Mouse (Mus musculus) heart, adult 9 months (tissue): ENCODE data around the gene Macrod1.
A peak's percentile ranks its signal among the peaks of the same experiment; 100 is the strongest.
"Not testable (repeated sequence)": the region's sequence is repeated elsewhere in the genome, so short reads cannot be mapped to it uniquely, and the experiment has no call there.

Experiments
- DNase-seq, 2 experiments: peaks; one replicate each; pipeline ENCODE4 v3.0.0; 2022; ENCODE audit warnings: low spot score in 2 of 2

Gene Macrod1

GRCm38 (mm10) chr19:7057126-7057721 is 614 bp downstream of the Macrod1 start:
- DNase-seq: no peak

DNA sequence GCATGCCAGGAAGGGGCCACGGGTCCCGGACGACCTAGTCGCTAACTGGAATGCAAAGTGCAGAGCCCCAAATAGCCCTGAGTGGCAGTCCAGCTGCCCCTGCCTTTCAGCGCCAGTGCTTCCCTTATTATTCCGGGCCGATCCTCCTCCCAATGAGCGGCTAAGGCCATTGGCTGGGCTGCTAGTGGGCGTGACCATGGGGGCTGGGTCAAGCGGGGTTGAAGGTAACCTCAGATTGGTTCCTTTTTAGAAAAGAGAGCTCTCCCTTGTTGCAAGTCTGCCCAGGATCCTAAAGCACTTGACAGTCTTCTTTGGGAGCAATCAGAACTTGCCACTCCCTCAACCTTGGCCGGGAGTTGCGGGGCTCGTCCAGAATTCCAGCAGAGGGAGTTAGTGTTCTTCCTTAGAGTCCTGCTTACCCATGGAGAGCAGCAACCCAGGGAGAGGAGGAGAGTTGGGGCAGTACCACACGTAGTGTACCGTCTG is 1.2 kb downstream of the Macrod1 start:
- peak; percentile 90 to 93 for DNase-seq

DNA sequence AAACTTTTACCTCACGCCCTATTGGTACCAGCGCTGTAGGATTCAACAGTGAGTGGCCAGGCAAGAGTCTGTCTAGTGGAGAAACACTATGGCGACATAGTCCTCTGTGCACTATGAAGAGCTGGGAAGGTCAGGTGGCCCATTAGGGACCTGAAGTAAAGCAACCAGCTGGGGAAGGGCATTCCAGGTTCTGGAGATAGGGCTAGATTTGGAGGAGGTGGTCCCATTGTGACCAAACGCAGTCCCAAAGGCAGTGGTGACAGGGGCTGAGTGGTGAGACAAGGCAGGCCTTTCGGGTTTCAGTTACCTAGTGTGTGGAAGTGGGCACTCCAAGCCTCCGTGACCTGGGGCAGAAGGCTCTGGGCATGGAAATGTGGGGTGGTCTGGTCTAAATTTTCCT is 1.9 kb downstream of the Macrod1 start:
- DNase-seq: no peak

- no peak for DNase-seq
These were observed 5.5 kb downstream of the Macrod1 start for GRCm38 (mm10) chr19:7062110-7062509.

DNA sequence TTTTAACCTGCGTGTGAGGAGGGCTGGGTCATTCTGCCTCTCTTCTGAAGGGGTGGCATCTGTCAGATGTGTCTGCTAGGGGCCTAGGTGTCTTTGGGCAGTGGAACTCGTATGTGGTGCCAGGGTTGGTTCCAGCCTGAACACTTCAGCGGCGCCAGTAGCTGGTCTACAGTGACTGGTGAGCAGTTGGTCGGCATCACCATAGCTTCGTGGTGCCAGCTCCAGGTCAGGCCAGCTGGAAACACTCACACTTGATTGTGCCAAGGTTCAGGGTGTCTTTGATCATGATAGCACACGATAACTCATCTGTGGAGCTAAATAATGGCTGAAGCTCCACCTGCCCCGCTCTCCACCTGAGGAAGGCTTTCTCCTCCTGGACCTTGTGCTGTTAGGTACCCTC is 6.3 kb downstream of the Macrod1 start:
- DNase-seq: no peak

GRCm38 (mm10) chr19:7064571-7064970 is 8.0 kb downstream of the Macrod1 start:
- peak; percentile 48 to 67 for DNase-seq

DNA sequence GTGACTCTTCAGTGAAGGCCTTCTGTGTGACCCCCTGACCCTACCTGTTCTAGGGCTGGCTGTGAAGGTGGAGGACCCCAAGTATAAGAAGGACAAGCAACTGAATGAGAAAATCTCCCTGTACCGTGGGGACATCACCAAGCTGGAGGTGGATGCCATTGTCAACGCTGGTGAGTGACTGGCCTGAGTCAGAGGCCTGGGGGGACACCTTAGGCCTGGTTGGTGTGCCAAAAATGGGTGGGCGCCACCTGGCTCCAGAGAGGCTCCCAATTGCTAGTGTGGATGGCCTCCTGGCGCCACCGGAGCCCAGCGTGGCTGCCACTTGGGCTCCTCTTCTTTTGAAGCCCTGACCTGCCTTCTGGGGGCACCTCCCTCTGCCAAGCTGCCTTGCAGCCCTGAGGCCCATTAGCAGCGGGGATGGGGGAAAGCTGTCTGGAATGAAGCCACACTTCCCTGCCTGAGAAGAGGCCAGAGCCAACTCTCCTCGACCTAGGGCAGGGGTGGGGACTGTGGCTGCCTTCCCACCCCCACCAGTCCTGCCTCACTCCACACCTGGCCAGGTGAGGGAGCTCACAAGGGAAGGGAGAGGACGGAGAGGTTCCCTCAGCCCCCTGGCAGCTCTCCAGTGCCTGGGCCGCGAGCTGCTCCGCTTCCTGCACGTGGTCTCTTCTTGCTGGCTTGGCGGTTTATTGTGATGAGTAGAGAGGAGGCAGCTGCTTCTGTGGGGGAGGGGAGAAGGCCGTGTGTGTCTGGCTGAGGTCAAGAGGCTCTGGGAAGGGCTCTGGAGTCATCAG is 9.6 kb downstream of the Macrod1 start:
- DNase-seq: peak in 1 of 2 experiments; percentile 30

GRCm38 (mm10) chr19:7066828-7067342 is 10.3 kb downstream of the Macrod1 start:
- DNase-seq: no peak

GRCm38 (mm10) chr19:7067344-7068050 is 10.9 kb downstream of the Macrod1 start:
- DNase-seq: no peak

DNA sequence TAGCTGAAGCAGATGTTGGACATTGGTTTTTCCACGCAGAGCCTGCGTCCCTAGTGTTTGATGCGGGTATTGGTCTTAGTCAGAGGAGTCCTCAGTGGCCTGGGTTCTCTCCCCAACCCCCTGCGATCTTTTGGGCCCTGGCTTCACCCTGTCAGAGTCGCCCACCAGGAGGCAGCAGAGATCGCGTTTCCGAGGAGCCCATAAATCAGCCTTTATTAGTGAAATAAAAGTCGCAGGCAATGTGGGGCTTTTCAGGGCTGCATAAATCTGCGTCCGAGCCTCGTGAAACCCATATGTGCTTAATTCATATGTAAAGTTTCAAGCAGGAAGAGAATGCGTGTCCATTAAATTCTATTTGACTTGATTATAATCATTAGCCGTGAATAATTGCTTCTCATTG is 11.5 kb downstream of the Macrod1 start:
- DNase-seq: peak; percentile 20 to 58

DNA sequence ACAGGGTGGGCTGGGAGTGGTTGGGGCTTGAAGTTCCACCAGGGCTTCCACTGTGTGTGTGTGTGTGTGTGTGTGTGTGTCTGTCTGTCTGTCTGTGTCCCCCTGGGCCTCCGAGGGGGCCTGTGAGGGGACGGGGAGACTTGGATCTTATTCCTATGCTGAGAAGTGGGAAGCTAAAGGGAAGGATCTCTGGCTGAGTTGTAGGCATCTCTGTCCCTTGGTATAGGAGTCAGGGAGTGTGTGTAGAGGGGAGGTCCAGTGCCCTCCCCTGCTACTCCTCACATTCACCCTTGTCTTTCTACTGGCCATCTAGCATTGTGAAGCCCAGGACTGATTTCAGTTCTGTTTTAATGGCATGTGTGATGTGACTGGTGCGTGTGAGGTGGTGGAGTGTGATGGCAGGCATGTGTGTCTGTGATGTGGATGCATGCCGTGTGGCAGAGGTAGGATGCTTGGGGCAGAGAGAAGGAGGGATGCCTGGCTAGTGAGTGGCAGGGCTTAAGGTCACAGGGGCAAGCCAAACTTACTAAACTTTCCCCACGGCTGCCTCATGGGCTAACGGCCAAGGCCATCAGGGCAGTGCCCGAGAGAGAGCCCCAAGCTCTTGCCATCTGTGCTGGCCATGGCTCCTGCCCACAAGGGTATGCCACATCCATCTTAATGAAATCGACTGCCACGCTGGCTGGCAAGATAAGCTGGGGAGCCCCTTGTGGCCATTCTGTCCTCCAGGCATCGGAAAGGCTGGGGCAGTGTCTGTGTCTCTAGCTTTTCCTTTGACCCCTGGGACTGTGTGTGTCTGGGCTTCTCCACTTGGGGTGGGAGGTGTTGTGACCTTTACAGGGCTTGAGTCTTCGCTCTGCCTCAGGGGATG is 12.3 kb downstream of the Macrod1 start:
- no peak for DNase-seq

DNA sequence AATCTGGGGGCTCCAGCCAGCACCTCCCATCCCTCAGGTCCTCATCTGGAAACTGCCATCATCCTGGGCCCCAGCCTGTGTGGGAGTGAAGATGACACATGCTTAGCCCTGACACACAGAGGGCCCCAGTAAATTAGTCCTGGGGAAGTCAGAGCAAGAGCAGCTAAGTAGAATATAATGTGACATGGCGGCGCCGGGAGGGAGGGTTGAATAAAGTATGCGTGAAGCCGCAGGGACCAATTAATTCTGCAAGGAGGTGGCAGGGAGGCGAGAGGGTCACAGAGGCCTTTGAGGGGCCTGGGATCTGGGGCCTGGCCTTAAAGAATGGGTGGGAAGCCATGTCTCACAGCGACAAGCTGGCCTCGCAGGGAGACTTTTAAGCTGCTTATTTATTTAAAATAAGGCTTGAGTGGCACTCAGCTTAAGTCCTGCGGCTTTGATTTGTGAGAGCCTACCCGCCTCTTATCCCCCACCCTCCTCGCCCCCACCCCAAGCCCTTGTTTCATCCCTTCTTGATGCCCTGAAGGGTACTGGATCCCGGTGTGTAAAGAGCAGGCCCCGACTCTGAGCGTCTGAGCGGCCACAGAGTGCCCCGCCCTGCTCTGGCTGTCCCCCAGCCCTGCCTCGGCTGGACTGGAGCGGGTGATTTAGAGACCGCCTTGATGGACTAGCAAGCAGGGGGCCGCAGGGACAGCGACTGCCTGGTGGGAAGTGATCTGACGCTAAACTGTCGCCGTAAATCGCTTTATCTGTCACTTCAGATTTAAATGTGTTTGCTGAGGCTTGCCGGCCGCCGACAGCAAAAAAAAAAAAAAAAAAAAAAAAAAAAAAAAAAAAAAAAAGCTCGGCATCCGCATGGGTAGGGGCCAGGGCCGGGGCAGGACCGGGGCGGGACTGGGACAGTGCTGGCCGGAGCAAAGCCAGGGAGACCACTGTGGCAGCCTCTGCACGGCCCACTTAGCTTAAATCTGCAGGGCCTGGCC is 13.5 kb downstream of the Macrod1 start:
- no peak for DNase-seq

GRCm38 (mm10) chr19:7070775-7071174 is 14.2 kb downstream of the Macrod1 start:
- DNase-seq: no peak

DNA sequence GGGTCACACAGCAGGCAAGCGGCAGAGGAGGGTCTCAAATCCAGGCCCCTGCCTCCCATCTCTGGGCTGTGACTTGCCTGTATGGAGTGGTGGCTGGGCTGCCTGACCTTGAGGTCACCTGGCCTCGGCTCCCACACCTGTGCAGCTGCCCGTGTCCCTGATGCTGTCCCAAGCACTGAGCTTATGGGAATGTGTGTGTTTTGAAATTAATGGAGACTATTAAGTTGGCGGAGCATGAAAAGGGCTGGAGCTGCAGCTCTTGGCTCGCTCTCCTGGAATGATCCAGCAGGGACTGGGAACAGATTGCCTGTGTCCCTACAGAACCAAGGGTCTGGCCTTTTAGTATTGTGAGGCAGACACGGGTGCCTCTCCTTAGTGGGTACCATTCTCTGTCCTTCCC is 15.6 kb downstream of the Macrod1 start:
- no peak for DNase-seq

- no peak for DNase-seq
These were observed 17.6 kb downstream of the Macrod1 start for GRCm38 (mm10) chr19:7073997-7074781.

GRCm38 (mm10) chr19:7075336-7075735 is 18.7 kb downstream of the Macrod1 start:
- not testable (repeated sequence) for DNase-seq

DNA sequence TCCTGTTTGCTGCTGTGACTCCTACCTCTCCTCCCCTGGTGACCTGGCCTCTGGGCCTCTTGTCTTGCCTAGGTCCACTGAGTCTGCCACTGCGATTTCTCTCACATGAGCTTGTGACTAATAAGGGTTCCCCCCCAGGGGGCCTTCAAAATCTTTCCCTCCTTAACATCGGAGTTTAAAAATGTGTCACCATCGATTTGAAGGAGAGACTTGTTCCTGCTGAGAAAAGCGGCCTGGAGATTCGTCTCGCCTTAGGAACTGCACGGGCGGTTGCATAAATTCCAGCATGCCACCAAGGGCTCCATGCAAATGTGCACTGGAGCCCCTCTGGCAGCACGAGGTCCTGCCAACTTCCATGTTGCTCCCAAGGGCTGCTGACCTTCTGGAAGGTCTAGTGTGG is 21.1 kb downstream of the Macrod1 start:
- DNase-seq: no peak

DNA sequence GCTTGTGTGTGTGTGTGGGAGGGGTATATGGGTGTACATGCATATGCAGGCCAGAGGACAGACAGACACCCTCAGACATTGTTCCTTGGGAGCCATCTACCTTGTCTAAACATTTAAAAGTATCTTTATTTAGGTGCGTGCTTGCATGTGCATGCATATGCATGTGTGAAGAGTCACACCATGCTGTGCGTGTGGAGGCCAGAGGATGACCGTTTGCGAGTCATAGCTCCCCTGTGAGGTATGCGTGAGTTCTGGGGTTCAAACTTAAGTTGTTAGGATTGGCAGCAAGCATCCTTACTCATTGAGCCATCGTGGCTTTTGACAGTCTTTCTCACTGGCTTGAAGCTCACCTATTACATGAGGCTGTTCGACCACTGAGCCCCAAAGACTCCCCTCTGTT is 21.7 kb downstream of the Macrod1 start:
- DNase-seq: no peak

DNA sequence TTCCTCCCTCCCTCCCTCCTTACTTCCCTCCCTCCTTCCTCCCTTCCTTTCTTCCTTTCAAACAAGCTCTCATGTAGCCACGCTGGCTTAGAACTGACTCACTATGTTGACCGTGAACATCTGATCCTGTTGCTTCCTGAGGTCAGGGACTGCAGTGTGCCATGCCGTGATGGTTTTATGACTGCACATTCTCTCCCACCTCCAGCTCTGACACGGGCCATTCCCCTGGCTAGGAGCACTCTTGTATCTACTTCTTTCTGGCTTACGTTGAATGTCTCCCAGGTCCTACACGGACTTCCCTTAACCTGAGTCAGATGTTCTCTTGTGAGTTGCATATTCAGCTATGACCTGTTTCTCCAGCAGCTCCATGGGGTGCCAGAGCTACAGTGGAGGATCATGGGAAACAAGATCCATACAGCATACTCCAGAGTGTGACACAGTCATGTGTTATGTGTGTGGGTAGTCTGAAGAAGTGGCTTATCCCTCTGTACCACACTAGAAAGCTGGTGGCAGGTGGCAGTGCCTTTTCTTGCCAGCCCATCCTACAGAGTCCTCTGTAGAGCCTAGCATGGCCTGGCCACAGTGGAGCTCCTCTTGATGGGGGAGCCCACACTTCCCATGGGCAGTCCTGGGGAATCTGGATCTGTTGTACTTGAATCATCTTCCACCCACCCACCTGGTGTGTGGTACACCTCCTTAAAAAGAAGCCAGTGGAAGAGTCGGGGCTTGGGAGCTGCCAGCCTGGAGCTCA is 25.1 kb downstream of the Macrod1 start:
- DNase-seq: no peak
